Mouse (Mus musculus) CD4-positive naive resting alpha-beta T cell, adult 57 days (primary cell): ENCODE data around the gene Olfr1321. TPM values are rescaled to one million over a fixed set of nuclear protein-coding genes. Genes with fewer than 3 reads are reported as not detected.

Experiments
- total RNA-seq: library from RNA; stranded (reverse); gene quantifications from one replicate; pipeline ENCODE4 v1.2.4, GENCODE M21; 2023

Gene Olfr1321
- not detected for total RNA-seq

GRCm38 (mm10) chrX:49734959-49735358 lies at the start of gene Olfr1321:
TSS of gene Olfr1321 (minus strand) at chrX:49735059.

Other genes starting within 250 kb of the Olfr1321 start
- not detected for gene Olfr1320, start 62.7 kb downstream of the Olfr1321 start, total RNA-seq
- gene Igsf1, start 62.7 kb upstream of the Olfr1321 start, total RNA-seq = not detected
- not detected for gene Olfr1322, start 156.4 kb upstream of the Olfr1321 start, total RNA-seq